Mouse (Mus musculus) activated CD4-positive, CD25-positive, alpha-beta regulatory T cell, adult 4 months (primary cell): ENCODE data around the gene Lpcat3. TPM values are rescaled to one million over a fixed set of nuclear protein-coding genes. Genes with fewer than 3 reads are reported as not detected.
"Not testable (repeated sequence)": the region's sequence is repeated elsewhere in the genome, so short reads cannot be mapped to it uniquely, and the experiment has no call there.

Experiments
- ATAC-seq: one replicate; pipeline ENCODE4 v1.8.0; 2017
- polyA plus RNA-seq, 2 experiments: library from polyadenylated mRNA; unstranded; fragments of 100-300 nt; shearing (Covaris generic); gene quantifications; one replicate each; pipeline ENCODE4 v1.2.1; 2017

The Lpcat3 gene
- polyA plus RNA-seq, 2 experiments from 2014 or later: 24.3 to 25.9 TPM

DNA sequence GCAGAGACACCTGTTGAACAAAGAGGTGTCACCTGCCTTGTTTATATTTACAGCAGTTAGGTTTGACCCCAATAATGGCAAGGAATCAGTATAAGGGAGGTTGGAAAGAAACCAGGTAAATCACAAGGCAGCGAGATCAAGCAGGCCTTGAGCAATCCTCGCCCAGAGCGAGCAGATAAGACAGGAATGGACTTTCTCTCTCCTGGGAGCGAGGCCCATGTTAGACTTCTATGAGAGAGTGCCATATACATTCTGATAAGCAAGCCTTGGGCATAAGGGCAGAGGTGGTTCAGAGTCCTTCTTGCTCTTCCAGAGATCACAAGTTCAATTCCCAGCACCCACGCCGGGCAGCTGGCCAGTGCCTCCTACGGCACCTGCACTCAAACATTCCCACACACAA lies 15.9 kb downstream of the Lpcat3 start:
- ATAC-seq: no peak

DNA sequence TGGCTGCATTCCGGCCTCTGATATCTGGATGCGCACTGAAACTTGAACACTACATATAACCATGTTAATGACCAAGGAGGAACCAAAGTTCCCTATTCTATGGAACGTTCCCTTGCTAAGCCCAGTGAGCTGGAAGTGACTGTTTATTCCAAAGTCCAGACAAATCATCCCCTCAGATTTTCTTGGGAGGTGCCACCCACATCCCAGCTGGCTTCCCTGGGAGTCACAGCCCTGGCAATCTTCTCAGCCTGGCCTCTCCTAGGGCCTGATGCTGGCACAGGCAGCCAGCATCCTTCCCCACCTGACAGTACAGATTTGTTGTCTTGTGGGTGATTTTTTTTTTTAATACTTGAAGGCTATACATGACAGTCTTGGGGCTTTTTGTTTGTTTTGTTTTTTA lies 16.7 kb downstream of the Lpcat3 start:
- no peak for ATAC-seq

DNA sequence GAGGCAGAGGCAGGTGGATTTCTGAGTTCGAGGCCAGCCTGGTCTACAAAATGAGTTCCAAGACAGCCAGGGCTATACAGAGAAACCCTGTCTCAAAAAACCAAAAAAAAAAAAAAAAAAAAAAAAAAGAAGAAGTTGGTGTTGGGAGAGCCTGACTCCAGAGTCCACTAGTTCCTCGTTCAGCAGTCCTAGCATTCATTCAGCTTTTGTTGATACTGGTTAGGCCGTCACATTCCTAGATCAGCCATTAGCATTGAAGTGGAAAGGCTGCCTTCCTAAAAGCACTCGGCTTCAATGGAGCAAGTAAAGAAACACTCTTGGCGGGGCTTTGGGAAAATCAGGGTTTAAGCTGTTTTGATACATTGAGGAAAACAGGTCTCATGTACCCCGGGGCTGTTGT lies 19.5 kb downstream of the Lpcat3 start:
- ATAC-seq: not testable (repeated sequence)

DNA sequence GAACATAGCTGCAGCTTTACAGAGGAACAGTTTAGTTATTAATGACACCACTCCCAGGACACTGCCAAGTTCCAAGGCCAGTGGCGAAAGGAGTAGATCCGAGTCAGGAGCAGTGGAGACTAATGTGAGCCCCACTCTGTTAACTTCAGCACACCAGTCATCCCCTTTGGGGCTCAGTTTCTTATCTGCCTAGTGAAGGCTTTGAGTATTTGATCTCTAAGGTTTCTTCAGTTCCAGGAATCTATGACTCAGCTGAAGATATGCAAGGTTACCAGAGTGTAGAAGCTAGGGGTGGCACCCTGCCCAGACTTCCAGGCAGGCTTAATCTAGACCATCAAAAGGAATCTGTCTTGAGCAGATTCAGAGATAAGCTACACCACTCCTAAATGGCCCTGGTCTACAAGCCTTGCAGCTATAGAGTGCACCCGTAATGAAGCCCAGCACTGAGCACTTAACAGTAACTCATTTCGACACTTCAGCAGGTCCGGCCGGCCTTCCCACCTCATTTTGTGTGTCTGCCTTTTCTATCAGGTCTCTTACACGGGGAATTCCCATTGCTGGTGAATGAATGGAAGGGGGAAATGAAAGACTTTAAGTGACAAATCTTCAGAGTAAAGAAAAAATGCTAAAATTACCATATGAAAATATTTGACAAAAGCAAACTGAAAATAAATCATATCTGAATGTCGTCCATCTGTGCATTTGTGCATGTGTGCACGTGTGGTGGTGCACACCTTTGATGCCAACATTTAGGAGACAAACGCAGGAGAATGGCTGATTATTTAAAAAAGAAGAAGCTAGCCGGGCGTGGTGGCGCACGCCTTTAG lies 21.0 kb downstream of the Lpcat3 start:
- ATAC-seq: peak; percentile 23

DNA sequence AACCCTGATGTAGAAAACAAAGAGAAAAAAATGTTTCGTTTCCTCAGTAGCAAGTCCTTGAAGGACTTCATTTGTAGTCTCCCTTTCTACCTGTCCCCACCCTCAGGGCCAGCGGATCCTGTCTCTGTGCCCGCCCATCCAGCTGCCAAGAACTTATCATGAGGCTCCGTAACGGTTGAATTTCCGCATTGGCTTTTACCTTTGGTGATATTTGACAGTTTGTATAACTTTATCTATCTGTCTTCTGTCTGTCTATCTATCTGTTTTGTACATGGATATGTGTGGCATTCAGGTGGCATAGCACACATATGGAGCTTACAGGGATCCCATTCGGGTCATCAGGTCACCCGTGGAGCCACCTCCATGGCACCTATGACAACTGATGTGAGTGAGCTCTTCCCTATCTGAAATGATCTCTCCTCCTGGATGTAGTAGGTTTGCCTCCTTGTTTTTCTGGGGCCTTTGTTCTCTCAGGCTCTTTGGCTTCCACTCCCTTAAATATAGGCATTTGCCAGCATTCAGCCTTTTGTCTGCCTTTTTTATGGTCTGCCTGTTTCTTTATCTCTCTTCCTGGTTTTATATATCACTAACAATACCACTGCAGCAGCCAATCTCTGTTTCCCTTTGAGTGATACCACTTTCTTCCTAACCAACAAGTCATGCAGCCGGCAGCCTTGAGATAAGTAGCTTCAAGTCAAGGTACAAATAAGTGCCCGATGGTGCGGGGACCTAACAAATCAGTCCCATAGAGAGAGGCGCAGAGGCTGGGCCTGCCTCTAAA lies 23.0 kb downstream of the Lpcat3 start:
- no peak for ATAC-seq

DNA sequence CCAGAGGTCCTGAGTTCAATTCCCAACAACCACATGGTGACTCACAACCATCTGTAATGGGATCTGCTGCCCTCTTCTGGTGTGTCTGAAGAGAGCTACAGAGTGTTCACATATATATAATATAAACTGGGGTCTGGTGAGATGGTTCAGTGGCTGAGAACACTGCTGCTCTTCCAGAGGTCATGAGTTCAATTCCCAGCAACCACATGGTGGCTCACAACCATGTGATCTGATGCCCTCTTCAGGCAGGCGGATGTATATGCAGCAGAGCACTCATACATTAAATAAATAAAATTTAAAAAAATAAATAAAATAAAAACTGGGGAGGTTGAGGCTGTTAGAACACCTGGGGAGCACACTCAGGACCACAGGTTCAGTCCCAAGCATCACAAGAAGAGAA lies 23.8 kb downstream of the Lpcat3 start:
- ATAC-seq: not testable (repeated sequence)

DNA sequence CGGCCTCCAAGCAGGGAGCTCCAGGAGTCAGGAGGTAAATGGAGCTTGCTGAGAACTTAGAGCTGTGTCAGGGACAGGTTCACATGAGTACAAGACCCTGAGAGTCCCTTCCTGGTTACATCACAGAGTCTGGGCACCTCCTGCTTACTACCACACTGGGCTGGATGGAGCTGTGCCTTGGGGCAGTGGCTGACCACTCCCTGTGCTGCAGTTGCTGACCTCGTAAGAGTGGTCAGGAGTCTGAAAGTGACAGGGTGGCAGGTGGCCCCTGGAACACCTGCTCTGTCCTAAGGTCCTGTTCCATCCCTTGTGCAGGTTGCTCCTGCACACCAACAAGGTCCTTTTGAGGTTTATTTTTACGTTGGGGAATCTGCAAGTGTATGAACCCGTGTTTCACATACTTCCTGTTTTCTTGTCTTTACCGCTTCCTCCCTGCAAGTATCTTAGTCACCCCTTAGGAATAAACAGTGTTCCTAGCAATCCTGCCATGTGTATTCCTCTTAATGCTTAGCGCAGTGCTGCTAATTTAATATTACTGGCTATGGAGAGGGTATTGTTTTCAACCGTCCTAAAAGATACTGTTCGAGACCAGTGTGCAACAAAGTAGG lies 25.4 kb downstream of the Lpcat3 start:
- no peak for ATAC-seq

DNA sequence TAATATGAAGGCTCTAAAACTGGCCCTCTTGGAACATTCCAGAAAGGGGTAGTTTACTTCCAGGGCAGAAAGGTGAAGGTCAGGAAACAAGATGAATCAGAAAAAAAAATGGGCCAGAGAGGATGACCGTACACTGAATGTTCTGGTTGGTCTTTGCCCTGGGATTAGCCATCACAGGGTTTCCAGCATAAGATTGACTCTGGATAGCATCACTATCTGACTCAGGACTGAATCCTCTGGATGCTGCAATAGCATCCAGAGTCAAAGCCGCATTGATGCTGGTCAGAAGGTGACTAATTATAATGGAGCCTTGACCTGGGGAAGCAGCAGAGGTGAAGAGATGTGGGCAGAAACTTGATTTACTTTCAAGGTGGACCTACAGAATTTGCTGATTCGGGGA lies 26.2 kb downstream of the Lpcat3 start:
- no peak for ATAC-seq

DNA sequence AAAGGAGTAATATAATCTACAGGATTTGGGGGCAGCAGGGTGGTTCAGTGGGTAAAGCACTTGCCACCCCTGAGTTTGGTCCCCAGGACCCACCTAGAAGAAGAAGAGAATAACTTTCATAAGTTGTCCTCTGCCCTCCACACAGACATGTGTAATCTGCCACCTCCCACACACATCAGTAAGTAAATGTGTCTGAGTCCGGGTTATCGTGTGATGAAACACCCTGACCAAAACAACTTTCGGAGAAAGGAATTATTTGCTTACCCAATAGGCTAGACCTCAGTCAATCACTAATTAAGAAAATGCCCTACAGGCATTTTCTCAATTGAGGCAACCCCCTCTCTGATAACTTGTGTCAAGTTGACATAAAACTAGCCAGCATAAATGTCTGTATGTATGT lies 27.7 kb downstream of the Lpcat3 start:
- ATAC-seq: no peak

DNA sequence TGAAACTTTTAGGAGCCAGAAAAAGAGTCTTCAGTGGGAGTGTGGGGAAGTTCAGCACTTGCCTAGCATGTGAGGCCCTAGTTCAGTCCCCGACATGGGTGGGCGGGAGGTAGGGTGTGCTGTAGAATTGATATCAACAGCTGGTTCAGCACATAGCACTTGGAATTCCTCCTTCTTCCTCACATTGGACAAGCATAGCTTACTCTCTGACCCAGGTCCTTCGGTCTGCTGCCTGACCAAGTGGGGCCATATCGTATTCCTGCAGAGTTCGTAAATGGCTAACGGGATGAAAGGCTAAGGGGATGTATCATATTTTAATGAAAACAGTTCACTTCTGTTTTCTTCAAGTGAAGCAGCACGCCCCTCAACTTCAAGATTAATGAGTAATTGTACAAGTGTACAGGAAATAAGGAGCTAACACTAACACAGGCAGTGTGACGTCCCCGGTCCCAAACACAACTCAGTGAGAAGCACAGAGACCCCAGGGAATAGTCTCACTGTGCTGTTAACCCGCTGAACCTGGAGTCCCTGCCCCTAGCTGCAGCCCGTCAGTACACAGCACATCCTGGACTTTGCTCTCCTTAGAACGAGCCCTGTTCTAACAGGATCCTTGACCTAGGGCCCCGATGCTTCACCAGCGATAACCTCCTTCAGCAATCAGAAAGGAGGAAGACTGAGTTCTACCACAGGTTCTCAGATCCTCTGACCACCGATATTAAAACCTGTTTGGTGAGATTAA lies 30.6 kb downstream of the Lpcat3 start:
- no peak for ATAC-seq

DNA sequence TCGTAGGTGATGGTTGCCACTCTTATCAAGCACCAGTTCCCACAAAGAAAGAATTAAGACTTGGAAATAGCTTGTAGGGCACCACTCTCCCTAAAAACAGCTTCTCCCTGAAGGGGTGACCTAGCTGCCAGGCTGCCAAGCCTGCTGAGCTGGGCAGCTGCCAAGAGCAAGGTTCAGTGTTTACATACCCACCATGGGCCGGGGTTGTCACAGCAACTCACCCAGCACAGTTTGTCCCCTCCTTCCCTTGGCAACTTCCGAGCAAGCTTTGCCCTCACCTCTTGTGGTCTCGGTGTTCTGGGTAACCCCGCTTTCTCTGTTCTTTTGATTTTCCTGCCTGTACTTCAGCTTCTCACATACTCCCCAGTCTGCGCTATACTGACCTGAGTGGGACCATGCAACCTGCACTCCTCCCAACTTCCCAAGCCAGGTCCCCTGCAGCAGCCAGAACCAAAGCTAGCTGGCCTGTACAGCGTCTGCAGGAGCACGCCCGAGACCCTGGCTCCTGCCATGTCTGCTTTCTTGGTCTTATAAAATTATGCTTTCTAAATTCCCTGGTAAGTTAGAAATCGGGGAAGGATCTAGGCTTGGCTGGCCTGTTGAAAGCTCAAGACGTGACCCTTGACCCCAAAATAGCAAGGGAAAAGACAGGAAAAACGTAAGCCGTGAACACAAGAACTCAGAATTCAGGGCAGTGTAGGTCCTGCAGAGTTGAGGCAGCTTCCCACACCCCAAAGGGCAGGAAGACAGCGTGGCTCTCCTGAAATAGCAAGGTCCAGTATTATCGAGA lies 31.5 kb downstream of the Lpcat3 start:
- peak; percentile 66 for ATAC-seq

DNA sequence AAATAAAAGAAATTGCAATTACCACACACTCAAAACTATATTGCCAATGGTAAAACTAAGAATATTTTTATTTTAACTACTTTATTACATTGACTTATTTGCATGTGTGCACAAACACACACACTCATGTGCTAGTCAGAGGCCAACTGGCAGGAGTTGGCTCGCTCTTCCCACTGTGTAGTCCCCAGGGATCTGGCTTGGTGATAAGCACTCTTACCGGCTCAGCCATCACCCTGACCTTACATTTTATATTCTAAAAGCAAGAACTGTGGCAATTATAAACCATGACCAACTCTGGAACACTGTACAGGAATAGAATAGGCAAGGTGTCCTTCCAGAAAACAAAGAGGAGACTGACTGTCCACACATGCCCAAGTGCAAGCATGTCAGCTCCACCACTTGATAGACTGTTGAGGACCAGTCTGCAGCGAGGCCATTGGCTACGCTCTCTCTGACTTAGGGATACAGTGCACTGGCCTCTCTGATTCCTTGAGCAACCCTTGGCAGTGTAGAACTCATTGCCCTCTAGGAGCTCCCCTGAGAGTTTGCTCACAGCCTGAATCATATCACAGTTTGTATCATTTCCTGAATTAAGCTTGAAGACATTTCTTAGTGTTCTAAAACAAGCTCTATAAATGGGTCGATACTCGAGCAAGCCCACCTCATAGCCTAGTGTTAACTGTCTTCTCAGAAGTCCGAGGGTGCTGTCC lies 33.8 kb downstream of the Lpcat3 start:
- ATAC-seq: no peak

DNA sequence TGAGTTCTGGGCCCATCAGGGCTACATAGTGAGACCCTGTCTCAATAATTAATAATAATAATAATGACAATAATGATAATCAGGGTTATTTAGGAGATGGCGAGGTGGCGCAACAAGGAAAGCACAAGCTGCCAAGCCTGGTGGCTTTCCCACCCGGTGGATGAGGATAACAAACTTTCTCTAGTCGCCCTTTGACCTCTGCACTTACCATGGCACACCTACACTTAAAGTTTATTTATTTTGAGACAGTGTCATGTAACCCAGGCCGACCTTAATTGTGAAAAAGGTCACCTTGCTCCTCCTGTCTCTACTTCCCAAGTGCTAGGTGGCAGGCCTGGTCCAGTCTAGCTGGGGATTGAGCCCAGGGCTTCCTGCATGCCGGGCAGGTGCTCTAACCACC lies 35.9 kb downstream of the Lpcat3 start:
- ATAC-seq: no peak

DNA sequence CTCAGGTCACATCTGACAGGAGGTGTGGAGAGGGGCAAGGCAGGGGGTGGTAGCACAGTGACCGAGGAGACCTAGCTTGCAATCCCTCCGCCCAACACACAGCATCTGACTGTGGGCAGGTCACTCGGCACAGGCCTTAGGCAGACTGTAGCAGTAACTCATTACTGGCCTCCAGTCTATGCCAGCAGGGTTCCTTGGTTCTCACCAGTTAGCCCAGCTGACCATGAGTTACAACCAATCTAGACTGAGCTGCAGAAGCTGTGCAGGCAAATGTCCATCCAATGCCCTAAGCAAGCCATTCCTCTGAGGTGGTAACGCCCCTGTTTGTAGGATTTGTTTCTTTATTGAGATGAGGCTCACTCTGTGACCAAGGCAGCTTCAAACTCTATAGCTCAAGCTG lies 36.5 kb downstream of the Lpcat3 start:
- no peak for ATAC-seq

DNA sequence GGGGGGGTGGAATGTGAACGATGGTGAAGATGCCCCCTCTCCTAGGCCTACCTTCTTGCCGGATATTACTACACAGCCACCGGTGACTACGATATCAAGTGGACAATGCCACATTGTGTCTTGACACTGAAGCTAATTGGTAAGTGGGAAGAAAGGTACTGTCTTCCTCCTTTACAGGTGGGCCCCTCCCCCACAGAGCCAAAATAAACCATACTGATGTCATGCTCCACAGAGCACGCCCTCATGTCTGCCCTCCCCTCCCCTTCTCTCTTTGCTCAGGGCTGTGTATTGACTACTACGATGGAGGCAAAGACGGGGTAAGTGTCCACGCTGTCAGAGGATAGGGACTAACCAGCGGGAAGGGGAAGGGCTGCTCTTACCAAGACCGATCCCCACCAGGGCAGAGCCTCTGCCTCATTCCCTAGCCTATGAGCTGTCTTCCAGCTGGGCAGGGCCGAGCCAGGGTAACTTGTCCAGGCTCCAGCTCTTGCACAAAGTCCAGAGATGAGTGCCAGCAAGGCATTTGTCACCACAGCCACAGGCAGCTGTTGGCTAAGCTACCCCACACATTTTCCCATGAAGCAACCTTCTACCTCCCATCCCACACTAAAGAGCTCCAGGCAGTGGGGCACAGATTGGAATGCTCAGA lies 37.3 kb downstream of the Lpcat3 start:
- ATAC-seq: no peak

DNA sequence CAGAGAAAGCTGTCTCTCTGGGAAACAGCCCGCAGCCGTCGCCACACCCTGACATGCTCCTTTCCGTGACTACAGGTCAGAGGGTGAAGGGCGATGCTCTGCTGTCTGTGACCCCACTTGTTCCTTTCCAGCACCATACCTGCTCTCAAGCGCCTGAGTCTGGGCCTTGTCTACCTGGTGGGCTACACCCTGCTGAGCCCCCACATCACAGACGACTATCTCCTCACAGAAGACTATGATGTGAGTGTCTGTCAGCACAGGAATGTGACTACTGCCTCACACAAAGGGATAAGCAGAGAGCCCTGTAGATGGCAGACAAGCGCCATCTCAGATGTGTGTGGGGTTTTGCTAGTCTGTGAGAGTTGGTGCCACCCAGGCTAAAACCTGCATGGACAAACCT lies 38.5 kb downstream of the Lpcat3 start:
- no peak for ATAC-seq

DNA sequence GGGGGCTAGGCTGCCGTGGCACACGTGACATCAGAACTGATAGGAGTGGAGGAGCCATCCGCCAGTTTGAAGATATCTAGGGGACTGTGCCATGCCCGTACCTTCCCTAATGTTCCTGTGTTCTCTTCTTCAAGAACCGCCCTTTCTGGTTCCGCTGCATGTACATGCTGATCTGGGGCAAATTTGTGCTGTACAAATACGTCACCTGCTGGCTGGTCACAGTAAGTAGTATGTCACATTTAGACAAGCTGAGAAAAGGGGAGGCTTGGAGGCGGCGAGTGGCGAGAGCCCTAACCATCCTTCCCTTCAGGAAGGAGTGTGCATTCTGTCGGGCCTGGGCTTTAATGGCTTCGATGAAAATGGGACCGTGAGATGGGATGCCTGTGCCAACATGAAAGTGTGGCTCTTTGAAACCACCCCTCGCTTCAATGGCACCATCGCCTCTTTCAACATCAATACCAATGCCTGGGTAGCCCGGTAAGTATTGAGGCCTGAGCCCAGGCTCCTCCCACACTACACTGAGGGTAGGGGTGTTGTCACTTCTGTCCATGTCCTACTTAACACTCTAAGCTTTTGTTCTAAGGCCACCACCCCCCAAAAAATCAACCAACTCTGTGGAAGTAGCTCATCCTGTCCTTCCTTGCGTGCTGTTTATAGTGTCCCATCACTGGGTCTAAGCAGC lies 39.4 kb downstream of the Lpcat3 start:
- ATAC-seq: no peak

DNA sequence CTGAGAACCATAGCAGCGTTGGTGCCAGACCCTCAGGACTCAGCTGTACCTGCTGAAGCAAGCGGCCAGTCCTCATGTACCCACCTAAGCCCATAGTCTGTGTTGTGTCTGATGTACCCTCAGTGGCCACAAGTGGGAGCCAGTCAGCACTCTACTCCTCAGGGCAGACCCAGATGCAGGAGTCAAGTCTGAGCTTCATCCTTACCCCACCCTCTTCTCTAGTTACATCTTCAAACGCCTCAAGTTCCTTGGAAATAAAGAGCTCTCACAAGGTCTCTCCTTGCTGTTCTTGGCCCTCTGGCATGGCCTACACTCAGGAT lies 39.9 kb downstream of the Lpcat3 start:
- peak; percentile 95 for ATAC-seq

DNA sequence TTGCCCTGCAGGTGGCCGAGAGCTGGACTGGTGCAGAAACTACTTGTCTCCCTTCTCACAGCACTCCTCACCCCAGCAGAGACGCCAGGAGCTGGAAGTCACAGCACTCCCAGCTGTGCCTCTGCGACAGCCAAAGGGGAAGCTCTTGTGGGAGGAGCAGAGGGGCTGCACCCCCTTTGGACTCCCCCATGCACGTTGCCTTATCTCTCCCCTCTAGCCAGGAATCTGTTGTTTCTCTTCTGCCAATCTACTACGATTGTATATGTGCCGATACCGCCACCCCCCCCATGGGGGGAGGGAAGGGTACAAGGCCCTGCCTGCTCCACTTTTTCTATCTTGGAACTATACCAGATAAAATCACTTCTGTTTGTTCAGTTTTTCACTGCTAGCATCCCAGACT lies 41.0 kb downstream of the Lpcat3 start:
- ATAC-seq: no peak

DNA sequence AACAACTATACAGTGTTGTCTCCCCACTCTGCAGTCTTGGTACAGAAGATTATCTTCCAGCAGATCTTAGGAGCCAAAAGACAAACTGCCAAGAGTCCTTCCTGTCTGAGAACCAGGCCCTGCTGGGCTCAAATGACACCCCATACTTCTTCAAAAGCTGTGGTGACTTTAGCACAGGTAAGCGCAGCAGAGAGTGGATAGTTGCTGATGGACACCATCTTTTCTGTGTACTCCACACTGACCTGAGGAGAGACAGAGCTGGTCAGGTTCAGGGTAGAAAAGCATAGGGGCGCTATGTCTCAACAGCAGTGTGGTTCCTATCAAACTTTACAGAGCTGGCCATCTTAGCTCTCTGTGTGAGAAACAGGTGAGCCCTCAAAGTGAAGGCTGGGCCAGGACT lies 41.6 kb downstream of the Lpcat3 start:
- no peak for ATAC-seq
